Mouse (Mus musculus): ENCODE data around the gene Mcoln1.

The Mcoln1 gene

GRCm38 (mm10) chr8:3500235-3501090 lies at the start of gene Mcoln1:
Mcoln1 (plus strand) TSS chr8:3500457.
- peak; percentile 99 for DNase-seq

GRCm38 (mm10) chr8:3450670-3451069 lies 49.6 kb upstream of the Mcoln1 start:
- peak; percentile 44 for DNase-seq

GRCm38 (mm10) chr8:3451992-3452391 lies 48.3 kb upstream of the Mcoln1 start:
- no peak for DNase-seq

- no peak for DNase-seq
Measured at GRCm38 (mm10) chr8:3463248-3463647, 37.0 kb upstream of the Mcoln1 start.

GRCm38 (mm10) chr8:3464309-3464708 lies 35.9 kb upstream of the Mcoln1 start:
- peak; percentile 53 for DNase-seq

- peak; percentile 99 for DNase-seq
Measured at GRCm38 (mm10) chr8:3467006-3467885, 33.0 kb upstream of the Mcoln1 start, which contains the start of gene Pex11g. Pex11g (minus strand) TSS chr8:3467680.

- no peak for DNase-seq
Measured at GRCm38 (mm10) chr8:3467886-3468545, 32.2 kb upstream of the Mcoln1 start.

GRCm38 (mm10) chr8:3468838-3469237 lies 31.4 kb upstream of the Mcoln1 start:
- no peak for DNase-seq

GRCm38 (mm10) chr8:3470562-3470961 lies 29.7 kb upstream of the Mcoln1 start, which contains the start of gene Tex45:
Tex45 (plus strand) TSS chr8:3470862.
- no peak for DNase-seq

GRCm38 (mm10) chr8:3475715-3476429 lies 24.4 kb upstream of the Mcoln1 start:
- DNase-seq = no peak

GRCm38 (mm10) chr8:3480221-3480785 lies 20.0 kb upstream of the Mcoln1 start:
- no peak for DNase-seq

- DNase-seq = no peak
Measured at GRCm38 (mm10) chr8:3481605-3482004, 18.7 kb upstream of the Mcoln1 start.

- no peak for DNase-seq
Measured at GRCm38 (mm10) chr8:3482240-3482740, 18.0 kb upstream of the Mcoln1 start.

- no peak for DNase-seq
Measured at GRCm38 (mm10) chr8:3483546-3483945, 16.7 kb upstream of the Mcoln1 start.

GRCm38 (mm10) chr8:3485192-3485591 lies 15.1 kb upstream of the Mcoln1 start:
- DNase-seq = no peak

GRCm38 (mm10) chr8:3492901-3493844 lies 7.1 kb upstream of the Mcoln1 start, which contains the start of gene Zfp358:
Zfp358 (plus strand) TSS chr8:3493138.
- peak; percentile 87 for DNase-seq

- DNase-seq = no peak
Measured at GRCm38 (mm10) chr8:3493845-3494208, 6.4 kb upstream of the Mcoln1 start.

- no peak for DNase-seq
Measured at GRCm38 (mm10) chr8:3495578-3496427, 4.5 kb upstream of the Mcoln1 start.

- no peak for DNase-seq
Measured at GRCm38 (mm10) chr8:3496428-3496748, 3.9 kb upstream of the Mcoln1 start.

GRCm38 (mm10) chr8:3498583-3498982 lies 1.7 kb upstream of the Mcoln1 start:
- DNase-seq = no peak
